8 mouse cellular contexts compared by ENCODE assay signal in the genomic region with DNA sequence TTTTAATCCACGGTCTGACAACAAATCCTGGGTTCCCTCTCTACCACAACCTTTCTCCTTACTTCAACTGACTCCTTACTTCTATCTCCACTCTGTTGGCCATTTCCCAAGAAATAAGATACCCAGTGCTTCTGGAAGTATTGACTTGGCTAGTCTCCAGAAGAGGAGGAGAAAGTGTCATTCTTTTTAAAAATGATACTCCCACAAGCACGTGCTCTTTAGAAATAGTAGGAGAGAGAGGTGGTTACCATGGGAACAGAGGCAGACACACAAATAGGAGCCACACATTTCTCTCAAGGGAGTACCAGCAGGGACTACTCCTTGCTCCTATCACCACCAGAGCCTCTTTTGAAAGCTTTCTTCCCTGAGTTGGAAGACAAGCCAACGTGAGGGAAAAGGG.
DNase-seq lines count a peak whose midpoint lies in the region; ATAC-seq and TF ChIP-seq lines count a peak whose summit lies in the region.

No protein-coding gene starts in this region.

- no peak for TF ChIP-seq POLR2A in lung, adult 2 months (IDR thresholded peaks at IDR 0.05; ENCODE audit: borderline replicate concordance, extremely low read depth, low read depth, low read length)
- TF ChIP-seq POLR2A in limb, embryonic 14.5 days (IDR thresholded peaks at IDR 0.05; ENCODE audit: borderline replicate concordance, extremely low read depth, insufficient read depth, insufficient read length), result no peak

- WGBS in lung, embryonic 14.5 days, result 10% methylated on average over 3 of the region's 3 CpGs
- 26% methylated on average over 3 of the region's 3 CpGs for WGBS in lung, adult 2 months
- 27% methylated on average over 3 of the region's 3 CpGs for WGBS in embryonic facial prominence, embryonic 14.5 days
- WGBS in limb, embryonic 14.5 days, result 29% methylated on average over 3 of the region's 3 CpGs

- TF ChIP-seq CTCF in lung, embryonic 14.5 days (IDR thresholded peaks at IDR 0.05; ENCODE audit: low read depth), result no peak
- no peak for TF ChIP-seq CTCF in lung, adult 2 months (IDR thresholded peaks at IDR 0.05; ENCODE audit: insufficient read depth, low read length)

- H3K9ac ChIP-seq in lung, embryonic 14.5 days, result no peak overlapping the region
- H3K9ac ChIP-seq in embryonic facial prominence, embryonic 14.5 days (ENCODE audit: low read depth, low read length), result no peak overlapping the region
- no peak overlapping the region for H3K9ac ChIP-seq in limb, embryonic 14.5 days (ENCODE audit: low read depth, low read length, severe bottlenecking)

- no peak overlapping the region for H3K27ac ChIP-seq in lung, embryonic 14.5 days (ENCODE audit: low read depth)
- peak overlapping the region; percentile 33; the same call in 1 of the 2 replicates for H3K27ac ChIP-seq in embryonic facial prominence, embryonic 14.5 days (replicated peaks; ENCODE audit: low read depth, low read length)
- no peak overlapping the region for H3K27ac ChIP-seq in limb, embryonic 14.5 days (replicated peaks; ENCODE audit: low read depth, low read length)

- H3K27me3 ChIP-seq in lung, embryonic 14.5 days (ENCODE audit: insufficient read depth, low read length), result no peaks in the 10 kb centered on the region
- no peaks in the 10 kb centered on the region for H3K27me3 ChIP-seq in embryonic facial prominence, embryonic 14.5 days (replicated peaks; ENCODE audit: control insufficient read depth, insufficient read depth, low read length)
- peaks cover 88% of the 10 kb centered on the region for H3K27me3 ChIP-seq in limb, embryonic 14.5 days (ENCODE audit: control insufficient read depth, insufficient read depth, low read length)

- no peak overlapping the region for H3K4me3 ChIP-seq in lung, embryonic 14.5 days (ENCODE audit: low read depth, low read length)
- H3K4me3 ChIP-seq in lung, adult 2 months (replicated peaks; ENCODE audit: extremely low read depth, low read depth, low read length), result no peak overlapping the region
- no peak overlapping the region for H3K4me3 ChIP-seq in embryonic facial prominence, embryonic 14.5 days (ENCODE audit: low read depth, low read length)
- no peak overlapping the region for H3K4me3 ChIP-seq in limb, embryonic 14.5 days (replicated peaks; ENCODE audit: low read length)

- no peaks in the 10 kb centered on the region for H3K9me3 ChIP-seq in lung, embryonic 14.5 days (ENCODE audit: low read depth, low read length)
- H3K9me3 ChIP-seq in embryonic facial prominence, embryonic 14.5 days (ENCODE audit: control insufficient read depth, low read length), result no peaks in the 10 kb centered on the region
- H3K9me3 ChIP-seq in limb, embryonic 14.5 days (ENCODE audit: control insufficient read depth, low read length), result no peaks in the 10 kb centered on the region

- no peaks in the 10 kb centered on the region for H3K36me3 ChIP-seq in lung, embryonic 14.5 days (ENCODE audit: insufficient read depth)
- no peaks in the 10 kb centered on the region for H3K36me3 ChIP-seq in embryonic facial prominence, embryonic 14.5 days (ENCODE audit: control insufficient read depth, insufficient read depth, low read length)
- H3K36me3 ChIP-seq in limb, embryonic 14.5 days (ENCODE audit: control insufficient read depth, insufficient read depth, low read length), result no peaks in the 10 kb centered on the region

- peak; percentile 92 for ATAC-seq in lung, embryonic 14.5 days (ENCODE audit: insufficient read depth)
- peak; percentile 88 for ATAC-seq in embryonic facial prominence, embryonic 14.5 days (ENCODE audit: low read depth)
- no peak for ATAC-seq in limb, embryonic 14.5 days (ENCODE audit: low FRiP score, low read depth)

- DNase-seq in cerebellum, adult 9-10 months, result peak; percentile 63
- no peak for DNase-seq in cerebellum, adult 11-12 months
- peak; percentile 87 for DNase-seq in lung, embryonic 14.5 days
- no peak for DNase-seq in lung, adult 2 months
- DNase-seq in embryonic facial prominence, embryonic 14.5 days (ENCODE audit: low spot score), result peak; percentile 91
- peak; percentile 57 for DNase-seq in limb, embryonic 14.5 days (ENCODE audit: low spot score)
- DNase-seq in urinary bladder, postnatal 14 days (ENCODE audit: low spot score), result no peak
- DNase-seq in right cerebral cortex, postnatal 4 days, result no peak

- H3K4me1 ChIP-seq in lung, embryonic 14.5 days (ENCODE audit: insufficient read depth), result peaks cover 10% of the 10 kb centered on the region; the same call in 1 of the 2 replicates
- no peaks in the 10 kb centered on the region for H3K4me1 ChIP-seq in lung, adult 2 months (ENCODE audit: control insufficient read depth, insufficient read depth, low read length)
- peaks cover 19% of the 10 kb centered on the region; the same call in 1 of the 2 replicates for H3K4me1 ChIP-seq in embryonic facial prominence, embryonic 14.5 days (ENCODE audit: control insufficient read depth, insufficient read depth, low read length)
- H3K4me1 ChIP-seq in limb, embryonic 14.5 days (ENCODE audit: control insufficient read depth, insufficient read depth, low read length), result peaks cover 23% of the 10 kb centered on the region

- H3K4me2 ChIP-seq in lung, embryonic 14.5 days, result no peak overlapping the region
- no peak overlapping the region for H3K4me2 ChIP-seq in embryonic facial prominence, embryonic 14.5 days (ENCODE audit: low read depth, low read length)
- no peak overlapping the region for H3K4me2 ChIP-seq in limb, embryonic 14.5 days (replicated peaks; ENCODE audit: low read depth, low read length, severe bottlenecking)

Comparison
In these comparisons a context has a peak if more than half of its experiments do, and no peak if none do; other contexts are left out.
1. DNase-seq: peak in cerebellum, adult 9-10 months (single experiment), lung, embryonic 14.5 days (single experiment), embryonic facial prominence, embryonic 14.5 days (single experiment) and limb, embryonic 14.5 days (single experiment); none in cerebellum, adult 11-12 months (single experiment), lung, adult 2 months (single experiment), urinary bladder, postnatal 14 days (single experiment) and right cerebral cortex, postnatal 4 days (single experiment).